Mouse (Mus musculus): ENCODE measurements around the gene Csad. TPM values are rescaled to one million over a fixed set of nuclear protein-coding genes. Genes with fewer than 3 reads are reported as not detected.
"Not testable (repeated sequence)": the region's sequence is repeated elsewhere in the genome, so short reads cannot be mapped to it uniquely, and the experiment has no call there.

The Csad gene
- polyA plus RNA-seq, 1 experiment from 2014 or later = 53.5 TPM

- 38% methylated on average over 6 of the region's 6 CpGs for WGBS
- H3K27ac ChIP-seq = no peak within 1 kb of the TSS
- no peak within 1 kb of the TSS for H3K4me2 ChIP-seq (replicated peaks)
- no peaks in the 10 kb centered on the region for H3K9me3 ChIP-seq (replicated peaks)
- H3K9ac ChIP-seq = no peak within 1 kb of the TSS
- ATAC-seq (ENCODE audit: low FRiP score) = no peak
- no peaks in the 10 kb centered on the region for H3K36me3 ChIP-seq
- no peak within 1 kb of the TSS for H3K4me3 ChIP-seq
- 0 out of 2 replicates have a peak, but pooled peaks cover 5% of the 10 kb centered on the region for H3K27me3 ChIP-seq
- H3K4me1 ChIP-seq = peaks cover 11% of the 10 kb centered on the region
These were observed 27.2 kb upstream of the Csad start, which contains the start of gene Itgb7 for GRCm38 (mm10) chr15:102231748-102232147. Gene Itgb7, minus strand, starts transcription at chr15:102231944.

GRCm38 (mm10) chr15:102230408-102231321 lies 26.1 kb upstream of the Csad start:
- 80% methylated on average over 17 of the region's 17 CpGs for WGBS
- ATAC-seq (ENCODE audit: low FRiP score) = no peak
- Histone ChIP-seq H3K4me3 (no peak overlapping the region), H3K27ac (no peak overlapping the region), H3K36me3 (no peaks in the 10 kb centered on the region), H3K9me3 (replicated peaks) (no peaks in the 10 kb centered on the region), H3K9ac (no peak overlapping the region), H3K4me1 (peaks cover 10% of the 10 kb centered on the region), H3K4me2 (replicated peaks) (no peak overlapping the region), H3K27me3 (0 out of 2 replicates have a peak, but pooled peaks cover 9% of the 10 kb centered on the region)

- H3K4me1 ChIP-seq = peaks cover 13% of the 10 kb centered on the region
- ATAC-seq (ENCODE audit: low FRiP score); H3K9ac ChIP-seq; H3K36me3 ChIP-seq; H3K4me3 ChIP-seq; H3K9me3 ChIP-seq (replicated peaks); H3K4me2 ChIP-seq (replicated peaks); H3K27ac ChIP-seq: not testable (repeated sequence)
- WGBS = 75% methylated on average over 6 of the region's 6 CpGs
- peaks cover 37% of the 10 kb centered on the region for H3K27me3 ChIP-seq
These were observed 21.1 kb upstream of the Csad start for GRCm38 (mm10) chr15:102225619-102226018.

GRCm38 (mm10) chr15:102224992-102225617 lies 20.6 kb upstream of the Csad start:
- H3K27me3 ChIP-seq = peaks cover 37% of the 10 kb centered on the region
- H3K4me1 ChIP-seq = peaks cover 13% of the 10 kb centered on the region
- WGBS = 16% methylated on average over 21 of the region's 21 CpGs
- no peak overlapping the region for H3K27ac ChIP-seq
- no peaks in the 10 kb centered on the region for H3K36me3 ChIP-seq
- ATAC-seq (ENCODE audit: low FRiP score) = no peak
- no peaks in the 10 kb centered on the region for H3K9me3 ChIP-seq (replicated peaks)
- peak overlapping the region; percentile 82 for H3K4me2 ChIP-seq (replicated peaks)
- H3K9ac ChIP-seq = 0 out of 2 replicates have a peak overlapping the region, but pooled peaks have one; percentile 57
- peak overlapping the region; percentile 40 for H3K4me3 ChIP-seq

- no peak overlapping the region for H3K27ac ChIP-seq
- WGBS = 4% methylated on average over 43 of the region's 43 CpGs
- H3K4me1 ChIP-seq = peaks cover 13% of the 10 kb centered on the region
These were observed 19.9 kb upstream of the Csad start for GRCm38 (mm10) chr15:102224186-102224991.

GRCm38 (mm10) chr15:102222386-102222785 lies 17.9 kb upstream of the Csad start:
- no peaks in the 10 kb centered on the region for H3K9me3 ChIP-seq (replicated peaks)
- no peak for ATAC-seq (ENCODE audit: low FRiP score)
- H3K36me3 ChIP-seq = no peaks in the 10 kb centered on the region
- peaks cover 37% of the 10 kb centered on the region for H3K27me3 ChIP-seq
- no peak overlapping the region for H3K27ac ChIP-seq
- H3K4me1 ChIP-seq = peaks cover 13% of the 10 kb centered on the region
- no peak overlapping the region for H3K4me2 ChIP-seq (replicated peaks)
- whole genome bisulfite sequencing = 67% methylated on average over 10 of the region's 10 CpGs
- no peak overlapping the region for H3K9ac ChIP-seq
- H3K4me3 ChIP-seq = no peak overlapping the region

More at GRCm38 (mm10) chr15:102224186-102224991, 19.9 kb upstream of the Csad start:
- Histone ChIP-seq H3K4me2 (replicated peaks) (peak overlapping the region; percentile 82), H3K36me3 (no peaks in the 10 kb centered on the region), H3K9me3 (replicated peaks) (no peaks in the 10 kb centered on the region), H3K27me3 (peaks cover 37% of the 10 kb centered on the region), H3K9ac (peak overlapping the region; percentile 57), H3K4me3 (peak overlapping the region; percentile 40)
- peak; percentile 80 for ATAC-seq (ENCODE audit: low FRiP score)

GRCm38 (mm10) chr15:102217325-102217724 lies 12.8 kb upstream of the Csad start:
- ATAC-seq (ENCODE audit: low FRiP score) = no peak

GRCm38 (mm10) chr15:102216459-102217228 lies 12.1 kb upstream of the Csad start:
- H3K4me3 ChIP-seq = no peak overlapping the region
- no peaks in the 10 kb centered on the region for H3K27me3 ChIP-seq
- no peak overlapping the region for H3K4me2 ChIP-seq (replicated peaks)
- 82% methylated on average over 16 of the region's 16 CpGs for WGBS
- ATAC-seq (ENCODE audit: low FRiP score) = no peak
- H3K27ac ChIP-seq = no peak overlapping the region
- no peaks in the 10 kb centered on the region for H3K9me3 ChIP-seq (replicated peaks)
- peaks cover 50% of the 10 kb centered on the region for H3K36me3 ChIP-seq
- no peaks in the 10 kb centered on the region for H3K4me1 ChIP-seq
- H3K9ac ChIP-seq = no peak overlapping the region

More at GRCm38 (mm10) chr15:102217325-102217724, 12.8 kb upstream of the Csad start:
- Histone ChIP-seq H3K9me3 (replicated peaks) (no peaks in the 10 kb centered on the region), H3K4me2 (replicated peaks) (no peak overlapping the region), H3K4me3 (no peak overlapping the region), H3K27me3 (peaks cover 2% of the 10 kb centered on the region), H3K9ac (no peak overlapping the region), H3K27ac (no peak overlapping the region), H3K36me3 (peaks cover 43% of the 10 kb centered on the region), H3K4me1 (no peaks in the 10 kb centered on the region)
- 92% methylated on average over 7 of the region's 7 CpGs for WGBS

- ATAC-seq (ENCODE audit: low FRiP score) = no peak
- Histone ChIP-seq H3K4me2 (replicated peaks) (no peak overlapping the region), H3K9ac (no peak overlapping the region), H3K9me3 (replicated peaks) (no peaks in the 10 kb centered on the region), H3K27me3 (no peaks in the 10 kb centered on the region), H3K36me3 (peaks cover 56% of the 10 kb centered on the region), H3K4me1 (no peaks in the 10 kb centered on the region), H3K4me3 (no peak overlapping the region), H3K27ac (no peak overlapping the region)
- WGBS = 70% methylated on average over 6 of the region's 6 CpGs
These were observed 11.1 kb upstream of the Csad start for GRCm38 (mm10) chr15:102215624-102216023.

GRCm38 (mm10) chr15:102214132-102214531 lies 9.6 kb upstream of the Csad start:
- Histone ChIP-seq H3K27ac (no peak overlapping the region), H3K4me1 (no peaks in the 10 kb centered on the region), H3K9ac (no peak overlapping the region), H3K9me3 (replicated peaks) (no peaks in the 10 kb centered on the region), H3K27me3 (no peaks in the 10 kb centered on the region), H3K4me3 (no peak overlapping the region), H3K36me3 (peaks cover 70% of the 10 kb centered on the region), H3K4me2 (replicated peaks) (no peak overlapping the region)
- 42% methylated on average over 2 of the region's 2 CpGs for WGBS
- ATAC-seq (ENCODE audit: low FRiP score) = no peak

- peaks cover 87% of the 10 kb centered on the region for H3K36me3 ChIP-seq
- peaks cover 7% of the 10 kb centered on the region for H3K4me1 ChIP-seq
- H3K4me2 ChIP-seq (replicated peaks) = no peak overlapping the region
- ATAC-seq (ENCODE audit: low FRiP score) = no peak
- H3K9ac ChIP-seq = no peak overlapping the region
- no peaks in the 10 kb centered on the region for H3K27me3 ChIP-seq
- H3K4me3 ChIP-seq = no peak overlapping the region
- no peak overlapping the region for H3K27ac ChIP-seq
- H3K9me3 ChIP-seq (replicated peaks) = no peaks in the 10 kb centered on the region
- 86% methylated on average over 6 of the region's 6 CpGs for WGBS
These were observed 7.4 kb upstream of the Csad start for GRCm38 (mm10) chr15:102211895-102212294.

Measured in hindbrain, embryonic 12.5 days (tissue).